Mouse (Mus musculus) megakaryocyte progenitor cell, adult 5-6 weeks (primary cell): ENCODE measurements around the gene Rhoq. TPM values are rescaled to one million over a fixed set of nuclear protein-coding genes. Genes with fewer than 3 reads are reported as not detected.

Experiments
- ATAC-seq: replicated peaks from 2 replicates; pipeline ENCODE4 v1.8.0; 2016; ENCODE audit warnings: mild to moderate bottlenecking, moderate TSS enrichment, inconsistent platforms; ENCODE audit not compliant: poor library complexity
- total RNA-seq, 2 experiments: library from RNA; stranded (forward) in 1 of 2; stranded (reverse) in 1 of 2; fragments of 157-497, 149-512 nt in 1 of 2; fragments of 200-1000 nt in 1 of 2; gene quantifications; 2 replicates each; pipeline versions ENCODE4 v1.2.3 to v1.2.4; 2015 to 2017

Rhoq gene
- total RNA-seq, 2 experiments from 2014 or later: 1.9 to 4.5 TPM

- ATAC-seq: peak; percentile 65
Observed at GRCm38 (mm10) chr17:86962297-86962893, 487 bp upstream of the Rhoq start.

- ATAC-seq: no peak
Observed at GRCm38 (mm10) chr17:86963586-86963902, 662 bp downstream of the Rhoq start.

GRCm38 (mm10) chr17:86964041-86964440 is 1.2 kb downstream of the Rhoq start:
- no peak for ATAC-seq

- ATAC-seq: peak; percentile 41
Observed at GRCm38 (mm10) chr17:86964502-86964901, 1.6 kb downstream of the Rhoq start.

- no peak for ATAC-seq
Observed at GRCm38 (mm10) chr17:86965121-86965520, 2.2 kb downstream of the Rhoq start.

GRCm38 (mm10) chr17:86966040-86966439 is 3.2 kb downstream of the Rhoq start:
- ATAC-seq: no peak

- no peak for ATAC-seq
Observed at GRCm38 (mm10) chr17:86967048-86967447, 4.2 kb downstream of the Rhoq start.

- ATAC-seq: no peak
Observed at GRCm38 (mm10) chr17:86967536-86968525, 4.9 kb downstream of the Rhoq start.

- no peak for ATAC-seq
Observed at GRCm38 (mm10) chr17:86968581-86968980, 5.7 kb downstream of the Rhoq start.

GRCm38 (mm10) chr17:86969582-86969981 is 6.7 kb downstream of the Rhoq start:
- peak; percentile 63 for ATAC-seq

- no peak for ATAC-seq
Observed at GRCm38 (mm10) chr17:86970026-86970750, 7.3 kb downstream of the Rhoq start.

- 0 out of 2 replicates have a peak, but pooled peaks have one; percentile 10 for ATAC-seq
Observed at GRCm38 (mm10) chr17:86971036-86971435, 8.2 kb downstream of the Rhoq start.

- peak; percentile 21; the same call in 1 of the 2 replicates for ATAC-seq
Observed at GRCm38 (mm10) chr17:86971860-86972259, 9.0 kb downstream of the Rhoq start.

GRCm38 (mm10) chr17:86973097-86973496 is 10.2 kb downstream of the Rhoq start:
- peak; percentile 57 for ATAC-seq

- ATAC-seq: no peak
Observed at GRCm38 (mm10) chr17:86976387-86976786, 13.5 kb downstream of the Rhoq start.

- ATAC-seq: peak; percentile 92
Observed at GRCm38 (mm10) chr17:86978496-86978895, 15.6 kb downstream of the Rhoq start.

- ATAC-seq: no peak
Observed at GRCm38 (mm10) chr17:86981205-86981604, 18.3 kb downstream of the Rhoq start.

GRCm38 (mm10) chr17:86981701-86982100 is 18.8 kb downstream of the Rhoq start:
- no peak for ATAC-seq

GRCm38 (mm10) chr17:86982497-86982896 is 19.6 kb downstream of the Rhoq start:
- ATAC-seq: no peak

GRCm38 (mm10) chr17:86986449-86987138 is 23.7 kb downstream of the Rhoq start:
- 0 out of 2 replicates have a peak, but pooled peaks have one; percentile 42 for ATAC-seq

- no peak for ATAC-seq
Observed at GRCm38 (mm10) chr17:86988161-86988560, 25.3 kb downstream of the Rhoq start.
